Mouse (Mus musculus) stomach, postnatal 0 days (tissue): ENCODE data around the gene Olfr676.

Source experiments
- CTCF ChIP-seq: IDR thresholded peaks from 2 replicates; pipeline ENCODE4 v1.5.1; 2016; ENCODE audit warnings: antibody characterized with exemption, low read depth, mild to moderate bottlenecking, moderate library complexity
- EP300 ChIP-seq: optimal IDR thresholded peaks from 2 replicates; pipeline ENCODE3; 2016; ENCODE audit warnings: antibody characterized with exemption

GRCm38 (mm10) chr7:105064175-105064574, 31.7 kb downstream of the Olfr676 start, which contains the start of gene Olfr678:
- TF ChIP-seq EP300 (no peak), CTCF (no peak)
